Mouse (Mus musculus) forebrain, postnatal 0 days (tissue): ENCODE data around the gene Olfr906. TPM values are rescaled to one million over a fixed set of nuclear protein-coding genes. Genes with fewer than 3 reads are reported as not detected.

Source experiments
- ATAC-seq: fragments of 200-750 bp; cut with Nextera tagmentation; 2 replicates; pipeline ENCODE4 v1.8.0; 2017; ENCODE audit warnings: mild to moderate bottlenecking, moderate library complexity
- DNase-seq: peaks from one replicate; pipeline ENCODE4 v3.0.0-alpha.2; 2015
- H3K27ac ChIP-seq: fragments of 300-500 bp; sonication (generic); 2 replicates; pipeline ENCODE4 v1.5.1; 2014; ENCODE audit warnings: low read depth, mild to moderate bottlenecking, antibody characterized with exemption, low read length, moderate library complexity, mixed read lengths
- H3K27me3 ChIP-seq: fragments of 300-500 bp; sonication (generic); 2 replicates; pipeline ENCODE4 v1.6.1; 2014; ENCODE audit warnings: mild to moderate bottlenecking, low read length, mixed read lengths; ENCODE audit not compliant: insufficient read depth
- H3K36me3 ChIP-seq: fragments of 300-500 bp; sonication (generic); 2 replicates; pipeline ENCODE4 v1.6.1; 2014; ENCODE audit warnings: mild to moderate bottlenecking, moderate library complexity; ENCODE audit not compliant: insufficient read depth
- H3K4me1 ChIP-seq: fragments of 300-500 bp; sonication (generic); 2 replicates; pipeline ENCODE4 v1.6.1; 2014; ENCODE audit warnings: antibody characterized with exemption; ENCODE audit not compliant: insufficient read depth
- H3K4me2 ChIP-seq: fragments of 300-500 bp; sonication (generic); 2 replicates; pipeline ENCODE4 v1.6.1; 2014; ENCODE audit warnings: low read depth, mild to moderate bottlenecking, moderate library complexity
- H3K4me3 ChIP-seq: fragments of 300-500 bp; sonication (generic); 2 replicates; pipeline ENCODE4 v1.5.1; 2014; ENCODE audit warnings: low read depth, low read length, mixed read lengths
- H3K9ac ChIP-seq: fragments of 300-500 bp; sonication (generic); 2 replicates; pipeline ENCODE4 v1.6.1; 2014; ENCODE audit warnings: mild to moderate bottlenecking
- H3K9me3 ChIP-seq: fragments of 300-500 bp; sonication (generic); 2 replicates; pipeline ENCODE4 v1.6.1; 2016; ENCODE audit warnings: low read length
- CTCF ChIP-seq: sonication (generic); IDR thresholded peaks from 2 replicates; pipeline ENCODE4 v1.5.1; 2016; ENCODE audit warnings: antibody characterized with exemption, control low read depth, low read depth
- WGBS: fragments of 180-500 bp; shearing (Covaris S2); extraction: QIAGEN DNeasy Blood & Tissue Kit; methylation state at CpG from one replicate; pipeline ENCODE4 v1.1.7; 2014; 5-methylcytosine and 5-hydroxymethylcytosine counted together
- polyA plus RNA-seq: library from polyadenylated mRNA; unstranded; fragments of >200 nt; fragmentation: Nextera tagmentation; extraction: Ambion mirVana; gene quantifications from 2 replicates; pipeline ENCODE4 v1.2.1, GENCODE M21; 2015
- total RNA-seq: library from RNA; depleted of rRNA; stranded (reverse); fragments of >200 nt; gene quantifications from 2 replicates; pipeline ENCODE4 v1.2.3, GENCODE M21; 2014; rRNA removed

Olfr906 gene
- total RNA-seq (not detected in 2 replicates), polyA plus RNA-seq (not detected in 2 replicates)

- H3K4me1 ChIP-seq = no peaks in the 10 kb centered on the region
- H3K4me3 ChIP-seq = no peak within 1 kb of the TSS
- WGBS = 91% methylated on average over 3 of the region's 3 CpGs
- H3K27ac ChIP-seq = no peak within 1 kb of the TSS
- H3K9ac ChIP-seq = no peak within 1 kb of the TSS
- no peaks in the 10 kb centered on the region for H3K27me3 ChIP-seq
- no peaks in the 10 kb centered on the region for H3K9me3 ChIP-seq
- DNase-seq (no peak), ATAC-seq (no peak)
- H3K4me2 ChIP-seq = no peak within 1 kb of the TSS
- no peaks in the 10 kb centered on the region for H3K36me3 ChIP-seq
- TF ChIP-seq CTCF = no peak
These were observed at the start of gene Olfr906 for GRCm38 (mm10) chr9:38486785-38487184. Gene Olfr906 (plus strand): TSS chr9:38487085.

GRCm38 (mm10) chr9:38447352-38447751 is 39.5 kb upstream of the Olfr906 start, which contains the start of gene Olfr902:
Gene Olfr902 (plus strand): TSS chr9:38447652.
- H3K4me2 ChIP-seq = no peak within 1 kb of the TSS
- H3K27me3 ChIP-seq = no peaks in the 10 kb centered on the region
- 92% methylated on average over 5 of the region's 5 CpGs for WGBS
- DNase-seq (no peak), ATAC-seq (no peak)
- H3K9ac ChIP-seq = no peak within 1 kb of the TSS
- no peaks in the 10 kb centered on the region for H3K36me3 ChIP-seq
- H3K9me3 ChIP-seq = no peaks in the 10 kb centered on the region
- H3K4me1 ChIP-seq = no peaks in the 10 kb centered on the region
- TF ChIP-seq CTCF = no peak
- H3K27ac ChIP-seq = no peak within 1 kb of the TSS
- H3K4me3 ChIP-seq = no peak within 1 kb of the TSS

- no peak within 1 kb of the TSS for H3K4me3 ChIP-seq
- H3K27me3 ChIP-seq = no peaks in the 10 kb centered on the region
- ATAC-seq = no peak
- no peaks in the 10 kb centered on the region for H3K4me1 ChIP-seq
- H3K4me2 ChIP-seq = no peak within 1 kb of the TSS
- H3K27ac ChIP-seq = no peak within 1 kb of the TSS
- no peaks in the 10 kb centered on the region for H3K9me3 ChIP-seq
- DNase-seq = no peak
- no peak for TF ChIP-seq CTCF
- no peaks in the 10 kb centered on the region for H3K36me3 ChIP-seq
- H3K9ac ChIP-seq = no peak within 1 kb of the TSS
These were observed 24.0 kb upstream of the Olfr906 start, which contains the start of gene Olfr904 for GRCm38 (mm10) chr9:38462844-38463243. Gene Olfr904 (plus strand): TSS chr9:38463144.

GRCm38 (mm10) chr9:38470807-38471206 is 16.1 kb upstream of the Olfr906 start, which contains the start of gene Olfr905:
Gene Olfr905 (plus strand): TSS chr9:38471107.
- Histone ChIP-seq H3K9me3 (no peaks in the 10 kb centered on the region), H3K4me1 (no peaks in the 10 kb centered on the region), H3K4me2 (no peak within 1 kb of the TSS), H3K36me3 (no peaks in the 10 kb centered on the region), H3K9ac (no peak within 1 kb of the TSS), H3K27me3 (no peaks in the 10 kb centered on the region), H3K27ac (no peak within 1 kb of the TSS), H3K4me3 (no peak within 1 kb of the TSS)
- no peak for TF ChIP-seq CTCF
- ATAC-seq (no peak), DNase-seq (no peak)

- no peaks in the 10 kb centered on the region for H3K27me3 ChIP-seq
- no peak within 1 kb of the TSS for H3K27ac ChIP-seq
- H3K36me3 ChIP-seq = no peaks in the 10 kb centered on the region
- ATAC-seq (no peak), DNase-seq (no peak)
- 87% methylated on average over 2 of the region's 2 CpGs for WGBS
- TF ChIP-seq CTCF = no peak
- no peaks in the 10 kb centered on the region for H3K4me1 ChIP-seq
- H3K9me3 ChIP-seq = no peaks in the 10 kb centered on the region
- no peak within 1 kb of the TSS for H3K4me2 ChIP-seq
- no peak within 1 kb of the TSS for H3K9ac ChIP-seq
- no peak within 1 kb of the TSS for H3K4me3 ChIP-seq
These were observed 8.6 kb downstream of the Olfr906 start, which contains the start of gene Olfr907 for GRCm38 (mm10) chr9:38495501-38495900. Gene Olfr907 (plus strand): TSS chr9:38495801.

- no peaks in the 10 kb centered on the region for H3K9me3 ChIP-seq
- 68% methylated on average over 2 of the region's 2 CpGs for WGBS
- H3K27ac ChIP-seq = no peak overlapping the region
- no peak overlapping the region for H3K4me2 ChIP-seq
- no peak overlapping the region for H3K4me3 ChIP-seq
- no peak for TF ChIP-seq CTCF
- H3K4me1 ChIP-seq = no peaks in the 10 kb centered on the region
- H3K9ac ChIP-seq = no peak overlapping the region
- ATAC-seq (no peak), DNase-seq (no peak)
- no peaks in the 10 kb centered on the region for H3K36me3 ChIP-seq
- H3K27me3 ChIP-seq = no peaks in the 10 kb centered on the region
These were observed 25.5 kb downstream of the Olfr906 start for GRCm38 (mm10) chr9:38512353-38512752.

- Histone ChIP-seq H3K36me3 (no peaks in the 10 kb centered on the region), H3K9ac (no peak within 1 kb of the TSS), H3K4me1 (no peaks in the 10 kb centered on the region), H3K4me2 (no peak within 1 kb of the TSS), H3K27me3 (no peaks in the 10 kb centered on the region), H3K9me3 (no peaks in the 10 kb centered on the region), H3K4me3 (no peak within 1 kb of the TSS), H3K27ac (no peak within 1 kb of the TSS)
- DNase-seq = no peak
- no peak for ATAC-seq
- TF ChIP-seq CTCF = no peak
- WGBS = 88% methylated on average over 1 of the region's 1 CpGs
These were observed 34.4 kb downstream of the Olfr906 start, which contains the start of gene Olfr911-ps1 for GRCm38 (mm10) chr9:38521280-38521679. Gene Olfr911-ps1 (plus strand): TSS chr9:38521580.
